Mouse (Mus musculus) urinary bladder, adult 2 months (tissue): Measurements from ENCODE around the gene Lep. TPM values are rescaled to one million over a fixed set of nuclear protein-coding genes. Genes with fewer than 3 reads are reported as not detected.

Experiments used
- DNase-seq: peaks from one replicate; pipeline ENCODE4 v3.0.0; 2022; ENCODE audit warnings: low spot score
- polyA plus RNA-seq: library from polyadenylated mRNA; depleted of rRNA; stranded (reverse); fragments of >200 nt; gene quantifications from 2 replicates; pipeline ENCODE4 v1.2.3, GENCODE M21; 2012

The Lep gene
- polyA plus RNA-seq, 1 experiment, result 4.8 TPM

DNA sequence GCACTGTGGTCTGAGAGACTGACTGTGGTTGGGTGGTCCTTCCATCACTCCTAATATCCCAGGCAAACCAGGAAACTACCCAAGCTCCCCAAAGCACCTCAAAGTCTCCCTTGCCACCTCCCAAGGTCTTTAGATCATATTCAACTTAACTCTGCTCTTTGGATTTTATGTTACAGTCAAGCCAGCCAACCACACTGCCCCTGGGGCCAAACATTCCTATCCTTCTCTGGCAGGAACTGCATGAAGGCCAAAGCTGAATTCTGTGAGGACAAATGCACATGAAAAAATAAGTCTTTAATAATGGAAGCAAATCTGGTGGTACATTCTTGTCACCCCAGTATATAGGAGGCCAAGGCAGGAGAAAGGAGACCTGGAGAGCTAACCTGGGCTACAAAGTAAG is 16.0 kb upstream of the Lep start:
- no peak for DNase-seq

DNA sequence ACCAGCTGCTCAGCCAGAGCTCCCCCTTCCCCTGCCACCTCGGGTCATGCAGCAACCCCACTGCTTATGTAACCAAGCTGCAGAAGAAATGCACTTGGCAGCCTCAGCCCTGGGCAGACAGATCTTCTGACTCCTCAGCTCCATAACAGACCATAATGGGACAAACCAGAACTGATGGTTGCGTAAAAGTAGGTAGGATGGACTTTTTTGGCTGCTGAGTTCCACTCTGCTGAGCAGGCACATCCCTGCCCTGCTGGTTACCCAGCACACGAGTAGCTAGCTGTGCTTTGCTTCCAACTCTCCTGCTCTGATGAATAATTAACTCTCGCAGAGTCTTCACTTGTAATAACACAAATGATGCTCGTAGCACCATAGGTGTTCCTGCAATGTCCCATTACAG is 10.1 kb upstream of the Lep start:
- DNase-seq, result no peak

DNA sequence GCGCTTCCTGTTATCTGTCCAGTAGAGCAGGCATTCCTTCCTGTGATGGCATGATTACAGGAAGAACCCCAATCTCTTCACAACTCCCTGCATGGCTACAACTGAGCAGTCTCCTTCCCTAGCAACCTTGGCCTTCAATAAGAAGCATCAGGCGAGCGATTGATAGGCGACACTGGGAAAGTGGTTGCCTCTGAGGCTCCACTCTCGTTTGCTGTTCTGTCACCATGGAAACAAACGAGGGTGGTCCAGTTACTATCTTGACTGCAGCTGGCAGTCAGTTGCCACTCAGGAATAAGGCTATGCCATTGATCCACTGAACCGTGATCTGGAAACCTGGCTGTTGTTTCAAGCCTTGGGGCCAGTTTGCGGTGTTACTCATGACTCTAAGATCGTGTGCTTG is 7.8 kb upstream of the Lep start:
- DNase-seq, result no peak

DNA sequence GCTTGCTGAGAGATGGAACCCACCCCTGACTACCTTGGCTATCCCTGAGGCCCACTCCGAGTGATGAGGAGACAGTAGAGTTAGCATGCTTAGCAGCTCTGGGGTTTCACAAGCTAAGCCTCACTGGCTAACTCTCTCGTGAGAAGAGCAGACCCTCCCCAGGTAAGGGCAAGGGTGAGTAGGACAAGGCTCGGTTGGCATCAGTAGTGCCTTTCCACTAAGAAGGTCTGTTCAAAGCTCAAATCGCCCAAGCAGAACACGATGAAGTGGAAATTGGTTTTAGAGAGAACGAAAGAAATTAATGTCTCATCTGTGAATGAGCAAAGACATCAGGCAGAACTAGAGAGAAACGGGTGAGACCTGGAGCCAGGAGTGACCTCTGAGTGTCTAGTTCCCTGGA is 6.8 kb upstream of the Lep start:
- no peak for DNase-seq

DNA sequence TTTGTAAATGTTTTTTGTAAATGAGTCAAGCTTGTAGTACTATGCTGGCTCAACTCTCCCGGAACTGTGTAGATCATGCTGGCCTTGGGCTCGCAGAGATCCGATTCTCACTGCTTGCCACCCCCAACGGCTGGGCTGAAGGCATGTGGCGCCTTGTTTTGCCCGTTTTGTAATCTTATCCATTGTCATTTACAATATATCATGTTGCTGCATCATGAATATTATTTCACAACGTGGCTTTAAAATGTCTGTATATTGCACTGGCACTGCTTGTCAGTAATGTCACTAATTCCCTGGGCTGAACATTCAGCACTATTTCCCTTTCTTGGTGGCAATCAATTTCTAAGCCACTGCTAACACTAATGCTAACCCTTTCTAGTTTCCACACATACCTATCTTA is 3.6 kb upstream of the Lep start:
- no peak for DNase-seq

DNA sequence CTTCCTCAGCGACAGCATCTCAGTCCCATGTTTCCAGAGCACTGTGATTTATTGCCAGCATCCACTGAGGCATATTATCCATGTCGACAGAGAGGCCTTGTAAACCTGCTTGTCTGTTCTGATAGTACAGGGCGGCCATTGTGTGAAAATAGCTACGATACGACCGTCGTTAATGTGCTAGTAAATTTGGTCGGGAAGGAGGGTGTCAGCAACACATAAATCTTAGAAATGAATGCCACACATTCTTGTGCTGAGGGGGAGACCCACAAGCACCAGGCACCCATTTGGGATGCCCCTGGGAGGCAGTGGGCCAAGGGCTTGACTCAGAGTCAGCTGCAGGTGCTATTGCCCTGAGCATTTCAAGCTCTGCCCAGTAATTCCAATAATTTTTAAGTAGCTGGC is 6.4 kb downstream of the Lep start:
- DNase-seq, result no peak

DNA sequence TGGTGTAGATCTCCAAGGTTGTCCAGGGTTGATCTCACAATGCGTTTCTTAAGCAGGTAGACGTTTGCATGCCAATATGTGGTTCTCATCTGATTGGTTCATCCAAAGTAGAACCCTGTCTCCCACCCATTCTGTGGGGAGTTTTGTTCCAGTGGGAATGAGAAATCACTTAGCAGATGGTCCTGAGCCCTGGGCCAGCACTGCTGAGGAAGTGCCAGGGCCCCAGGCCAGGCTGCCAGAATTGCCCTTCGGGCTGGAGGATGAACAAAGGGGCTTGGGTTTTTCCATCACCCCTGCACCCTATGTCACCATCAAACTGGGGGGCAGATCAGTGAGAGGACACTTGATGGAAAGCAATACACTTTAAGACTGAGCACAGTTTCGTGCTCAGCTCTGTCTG is 12.2 kb downstream of the Lep start:
- no peak for DNase-seq

DNA sequence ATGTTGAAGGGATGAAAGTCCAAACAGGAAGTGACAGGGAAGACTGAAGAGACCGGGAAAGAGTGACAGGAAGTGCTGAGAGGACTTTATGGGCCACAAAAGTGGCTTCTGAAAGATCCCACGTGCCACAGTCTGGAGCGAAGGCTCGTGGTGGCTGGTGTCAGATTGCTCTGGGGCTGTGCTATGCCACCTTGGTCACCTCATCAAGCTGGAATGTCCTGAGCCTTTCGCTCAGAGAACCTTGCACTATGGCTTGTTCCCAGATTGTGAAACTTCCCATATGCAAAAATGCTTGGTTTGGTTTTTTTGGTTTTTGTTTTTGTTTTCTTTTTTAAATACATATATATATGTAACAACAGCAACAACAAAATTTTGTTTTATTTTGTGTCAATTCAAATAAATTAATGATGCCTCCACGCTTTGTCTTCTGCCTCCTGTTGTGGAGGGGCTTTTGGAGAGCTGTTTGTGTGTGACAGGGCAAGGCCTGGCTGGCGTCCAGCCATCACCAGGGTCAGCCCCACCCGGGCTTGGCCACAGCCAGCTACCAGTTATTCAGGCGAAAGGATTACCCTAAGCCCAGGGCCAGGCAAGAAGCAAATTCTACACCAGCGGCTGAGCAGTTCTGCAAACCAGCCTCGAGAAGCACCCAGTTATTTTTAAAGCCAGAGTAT is 13.6 kb downstream of the Lep start:
- DNase-seq, result no peak

DNA sequence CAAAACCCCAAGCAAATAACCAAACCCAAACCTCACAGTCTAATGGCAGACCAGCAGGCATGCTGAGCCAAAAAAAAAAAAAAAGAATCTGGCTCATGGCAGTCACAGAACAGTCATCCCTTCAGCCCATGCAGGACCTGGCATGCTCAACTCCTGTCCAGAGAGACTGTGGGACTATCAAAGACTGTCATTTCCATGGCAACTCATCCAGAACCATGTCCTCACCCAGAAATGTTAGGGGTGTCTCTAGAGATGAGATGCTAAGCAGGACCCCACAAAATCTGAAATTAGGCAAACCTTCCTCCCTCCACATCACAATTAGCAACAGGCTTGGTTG is 14.1 kb downstream of the Lep start:
- no peak for DNase-seq

DNA sequence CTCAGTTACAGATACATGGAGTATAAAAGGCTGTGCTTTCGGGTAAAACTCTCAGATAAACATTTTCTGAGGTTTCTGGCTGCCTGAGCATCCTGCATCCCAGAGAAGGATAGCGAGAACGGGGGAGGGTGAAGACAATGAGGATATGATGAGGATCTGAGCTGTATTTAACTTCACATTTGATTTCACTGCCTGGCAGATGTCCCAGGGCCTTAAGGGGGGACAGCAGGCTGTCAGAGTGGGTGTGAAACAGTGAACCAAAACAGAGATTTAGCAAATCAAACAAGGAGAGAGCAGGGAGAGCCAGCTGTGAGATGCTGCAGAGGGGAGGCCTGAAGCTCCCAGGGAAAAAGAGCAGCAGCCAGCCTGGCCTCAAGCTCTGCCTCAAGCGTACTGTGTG is 19.3 kb downstream of the Lep start:
- DNase-seq, result no peak

DNA sequence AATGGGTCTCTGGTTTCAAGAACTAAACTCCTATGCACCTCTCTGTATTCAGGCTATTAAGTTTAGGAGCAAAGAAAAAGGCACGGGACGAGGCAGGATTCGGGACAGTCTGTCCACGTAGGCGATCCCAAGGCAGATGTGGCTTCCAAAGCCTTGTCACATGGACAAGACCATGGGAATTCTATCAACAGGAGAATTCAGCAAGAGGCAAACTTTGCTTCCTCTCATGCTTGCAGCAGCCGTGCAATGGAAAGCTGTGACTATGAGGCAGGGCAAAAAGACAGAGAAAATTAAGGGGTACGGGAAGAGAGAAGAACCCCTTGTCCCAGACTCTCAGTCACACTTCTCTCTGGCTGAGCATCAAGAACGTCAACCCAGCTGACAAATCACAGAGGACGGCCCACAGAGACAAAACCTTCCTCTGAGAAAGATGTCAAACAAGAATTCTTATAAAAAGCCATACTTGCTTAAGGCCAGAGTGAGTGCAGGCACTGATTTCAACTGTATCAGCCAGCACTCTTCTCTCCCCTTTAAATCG is 21.9 kb downstream of the Lep start:
- DNase-seq, result no peak

DNA sequence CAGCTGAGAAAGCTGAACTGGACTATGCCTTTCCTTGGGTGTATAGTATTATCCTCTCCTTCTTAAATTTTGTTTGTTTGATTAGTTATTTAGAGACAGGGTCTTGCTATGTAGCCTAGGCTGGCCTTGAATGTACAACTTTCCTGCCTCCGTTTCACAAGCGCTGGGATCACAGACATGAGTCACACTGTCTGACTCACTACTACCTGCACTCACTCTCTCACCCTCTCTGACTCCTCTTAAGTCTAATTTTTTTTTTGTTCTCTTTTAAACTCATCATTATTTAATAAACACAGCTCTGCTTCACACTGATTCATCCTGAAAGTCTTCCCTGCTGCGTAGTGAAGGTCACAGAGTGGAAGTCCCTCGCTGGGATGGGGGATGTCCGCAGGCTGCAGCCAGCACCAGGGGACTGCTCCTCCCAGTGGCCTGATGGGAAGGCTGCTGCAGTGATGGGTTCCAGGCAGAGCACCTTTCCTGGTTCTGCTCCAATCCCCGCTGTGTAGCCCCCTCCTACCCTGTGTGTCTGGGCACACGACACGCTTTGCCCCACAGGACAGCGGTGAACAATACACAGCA is 22.8 kb downstream of the Lep start:
- DNase-seq, result no peak

DNA sequence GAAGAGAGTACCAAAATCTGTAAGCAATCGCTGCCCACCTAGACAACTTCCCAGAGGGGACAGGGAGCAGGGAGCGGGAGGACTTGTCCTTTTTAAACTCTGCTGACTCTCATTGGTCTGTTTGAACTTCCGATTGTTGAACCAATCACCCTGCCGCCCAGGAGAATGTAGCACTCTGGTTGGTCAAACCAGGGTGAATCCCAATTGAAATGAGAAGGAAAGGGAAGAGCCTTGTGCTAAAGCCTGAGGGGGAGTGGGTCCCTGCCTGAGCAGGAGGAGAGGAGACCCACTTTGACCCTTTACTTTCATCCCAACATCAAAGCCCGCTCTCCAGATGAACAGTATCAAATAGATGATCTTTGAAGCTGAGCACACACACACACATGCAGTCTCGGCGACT is 24.4 kb downstream of the Lep start:
- DNase-seq, result no peak

DNA sequence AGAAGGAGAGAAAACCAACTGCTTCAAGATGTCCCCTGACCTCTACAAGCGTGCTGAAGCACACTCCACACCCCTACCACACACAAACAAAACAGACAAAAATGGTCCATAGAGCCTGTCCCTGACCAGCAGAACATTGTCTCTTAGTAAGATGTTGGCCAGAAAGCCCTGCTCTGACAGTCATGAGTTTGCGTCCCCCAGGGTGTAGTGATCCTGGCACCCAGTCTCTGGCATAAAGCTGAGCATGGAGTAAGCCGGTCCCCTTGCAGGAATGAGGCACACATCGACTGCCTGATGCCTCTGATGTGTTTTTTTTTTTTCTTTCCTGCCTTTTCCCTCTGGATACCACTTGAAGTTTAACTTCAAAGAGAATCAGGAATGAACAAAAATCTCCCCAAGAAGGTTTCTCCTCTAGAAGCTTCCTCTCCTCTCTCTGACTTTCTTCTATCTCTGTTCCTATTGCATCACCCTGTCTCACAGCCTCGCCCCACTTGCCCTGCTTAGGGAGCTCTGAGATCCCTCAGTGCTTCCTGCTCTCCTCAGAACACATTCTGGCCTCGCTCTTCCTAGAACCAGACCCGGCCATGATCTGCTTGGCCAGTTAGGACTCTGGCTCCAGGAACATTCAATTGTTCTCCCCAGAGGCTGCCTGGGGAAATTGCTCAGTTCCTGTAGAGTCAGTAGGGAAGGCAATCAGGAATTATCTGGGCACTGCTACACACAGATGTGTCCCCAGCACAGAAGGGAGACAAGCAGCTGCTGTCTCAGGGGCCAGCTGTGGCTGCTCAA is 28.1 kb downstream of the Lep start:
- no peak for DNase-seq

DNA sequence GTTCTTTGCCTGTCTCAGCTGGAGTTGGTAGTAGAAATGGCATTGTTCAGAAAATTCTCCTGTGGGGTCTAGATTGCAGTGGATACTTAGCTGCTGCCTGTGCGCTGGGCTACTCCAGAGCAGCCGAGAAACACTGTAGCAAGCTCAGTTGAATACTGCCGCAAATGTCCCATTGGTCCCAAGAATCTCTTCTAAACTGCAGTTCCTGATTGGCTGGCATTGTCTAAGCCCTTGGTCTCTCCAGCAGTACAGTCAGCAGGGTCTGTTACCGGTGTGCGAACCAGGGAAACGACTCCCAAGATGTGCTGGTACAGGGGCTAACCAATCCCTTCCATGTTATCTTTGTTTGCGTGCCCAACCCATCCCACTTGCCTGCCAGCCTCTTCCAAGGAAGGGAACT is 32.2 kb downstream of the Lep start:
- DNase-seq, result no peak

DNA sequence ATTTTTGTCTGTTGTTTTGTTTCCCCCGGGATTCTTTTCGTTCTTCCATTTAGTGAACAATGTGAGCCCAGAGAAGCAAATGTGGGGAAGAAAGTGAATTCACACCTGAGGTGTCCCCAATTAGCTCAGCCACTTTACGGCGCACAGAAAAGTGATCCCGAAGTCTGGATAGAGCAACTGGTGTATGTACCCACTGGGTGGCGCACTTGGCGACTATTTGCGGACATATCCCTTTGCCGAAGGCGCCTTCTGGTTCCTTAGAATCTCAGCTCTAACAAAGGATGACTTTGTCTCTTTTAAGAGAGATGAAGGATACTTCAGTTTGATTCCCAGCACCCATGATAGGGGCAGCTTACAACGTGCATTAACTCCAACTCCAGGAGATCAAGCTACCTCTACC is 32.9 kb downstream of the Lep start:
- DNase-seq, result no peak

DNA sequence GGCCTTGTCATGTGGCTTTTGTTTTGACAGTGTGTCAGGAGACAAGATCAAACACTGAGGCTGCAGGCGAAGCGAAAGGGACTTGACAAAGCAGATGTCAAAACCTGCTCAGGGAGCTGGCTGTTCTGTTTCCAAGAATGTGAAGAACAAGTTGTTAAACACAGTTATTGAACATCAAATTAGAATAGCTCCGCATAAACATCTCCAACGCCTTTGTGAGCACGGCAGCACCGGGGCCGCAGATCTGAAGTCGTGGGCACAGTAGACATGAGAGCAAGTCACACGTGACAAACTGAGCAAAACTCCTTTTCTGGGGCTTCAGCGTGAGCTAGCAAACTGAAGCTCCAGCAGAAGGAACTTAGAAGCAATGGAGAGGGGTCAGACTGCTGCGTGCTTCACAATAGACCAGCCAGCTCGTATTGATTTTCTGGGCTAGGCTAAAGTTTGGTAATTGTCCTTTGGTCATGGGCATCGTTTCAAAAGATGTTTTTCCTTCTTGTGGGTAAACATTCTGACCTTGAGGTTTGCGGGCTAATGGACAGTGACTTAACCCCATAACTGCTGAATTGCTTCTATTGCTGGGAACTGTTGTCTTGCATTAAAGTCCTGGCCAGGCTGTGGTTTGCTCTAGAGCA is 39.6 kb downstream of the Lep start:
- DNase-seq, result no peak

DNA sequence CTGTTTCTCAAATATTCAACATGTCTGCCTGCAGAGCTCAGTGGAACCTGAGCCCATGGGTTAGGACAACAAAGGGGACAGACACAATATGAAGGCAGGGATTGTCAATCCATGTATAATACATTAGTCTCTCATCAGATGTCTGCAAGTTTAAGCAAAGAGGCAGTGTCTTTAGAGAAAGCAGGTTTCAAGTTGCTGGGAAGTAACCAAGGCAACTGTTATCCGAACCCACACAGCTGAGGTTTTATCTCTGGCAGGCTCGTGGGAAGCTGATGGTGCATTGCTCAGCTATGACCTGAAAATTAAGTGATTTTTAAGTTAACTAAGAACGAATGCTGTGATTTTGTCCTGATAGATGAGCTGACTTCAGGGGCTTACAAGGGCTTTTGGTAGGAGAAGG is 40.4 kb downstream of the Lep start:
- DNase-seq, result no peak

DNA sequence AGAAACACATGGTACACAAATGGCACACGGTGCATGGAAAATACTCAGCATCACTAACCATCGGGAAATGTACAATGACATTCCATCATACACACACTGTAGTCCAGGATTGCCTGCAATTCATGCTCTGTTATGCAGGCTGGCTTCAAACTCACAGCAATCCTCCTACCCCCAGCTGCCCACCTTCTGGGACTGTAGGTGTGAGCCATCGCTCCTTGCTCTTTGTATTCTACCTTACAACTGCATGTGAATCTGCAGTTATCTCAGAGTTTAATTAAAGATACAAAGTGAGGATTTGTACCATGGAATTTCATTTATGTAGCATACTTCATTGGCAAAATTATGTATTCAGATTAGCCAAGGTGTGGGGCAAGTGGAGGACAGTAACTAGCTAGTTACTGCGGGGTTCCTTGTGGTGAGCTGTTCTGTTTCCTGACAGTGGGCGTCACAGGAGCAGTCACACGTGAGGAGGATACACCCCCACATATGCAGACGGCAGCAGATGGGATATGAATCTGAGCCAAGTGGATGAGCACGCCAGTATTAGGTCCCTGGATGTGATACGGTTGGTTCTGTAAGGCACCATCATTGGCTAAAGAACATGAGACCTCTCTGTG is 41.3 kb downstream of the Lep start:
- no peak for DNase-seq

DNA sequence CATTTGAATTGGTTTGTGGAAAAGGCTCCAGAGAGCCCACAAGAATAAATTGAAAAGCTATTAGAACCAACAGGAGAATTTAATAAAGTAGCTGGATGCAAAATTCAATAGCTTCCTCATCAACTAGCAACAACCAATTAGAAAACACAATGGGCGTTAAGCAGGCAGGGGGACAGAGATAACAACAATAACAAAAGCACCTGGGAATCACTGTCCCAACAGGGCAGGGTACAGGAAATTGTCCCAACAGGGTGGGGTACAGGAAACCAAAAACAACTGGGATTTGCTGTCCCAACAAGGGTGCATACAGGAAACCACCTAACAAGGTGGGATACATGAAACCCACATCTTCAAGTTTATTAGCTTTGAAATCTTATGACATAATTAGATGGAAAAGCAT is 48.4 kb downstream of the Lep start:
- DNase-seq, result no peak

DNA sequence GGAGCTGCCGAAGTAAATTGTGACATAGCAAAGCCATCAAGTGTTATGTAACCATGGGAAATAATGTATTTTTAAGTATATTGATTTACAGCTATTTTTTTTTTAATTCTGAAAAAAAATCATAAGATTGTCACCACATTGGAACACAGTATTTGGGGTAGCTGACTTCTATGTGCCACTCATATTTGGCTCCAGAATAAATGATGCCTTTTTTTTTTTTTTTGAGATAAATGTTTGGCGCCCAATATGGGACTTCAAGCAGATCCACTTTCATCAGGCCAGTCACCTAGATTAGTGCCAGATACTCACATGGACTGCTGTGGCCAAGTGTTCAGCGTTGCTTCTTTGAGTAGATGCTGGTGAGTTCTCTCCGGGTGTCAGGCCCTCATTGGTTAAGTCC is 51.5 kb downstream of the Lep start:
- no peak for DNase-seq

DNA sequence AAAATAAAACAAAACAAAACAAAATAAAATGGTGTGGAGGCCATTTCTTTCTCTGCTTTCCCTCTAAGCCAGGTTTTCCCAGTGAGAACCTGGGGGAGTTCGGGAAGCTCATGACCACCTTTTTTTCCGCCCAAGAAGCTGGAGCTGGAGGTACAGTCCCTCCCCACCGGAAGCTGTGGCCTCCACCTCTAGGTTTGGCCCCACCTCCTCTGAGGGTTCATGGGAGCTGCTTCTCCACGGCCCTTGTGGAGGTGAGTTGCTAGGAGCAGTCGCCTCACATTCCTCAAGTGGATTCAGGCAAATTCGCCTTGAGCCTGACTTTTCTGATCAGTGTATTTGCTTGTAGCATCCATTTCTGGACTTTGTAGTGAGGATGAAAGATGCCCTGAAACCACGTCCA is 55.7 kb downstream of the Lep start:
- no peak for DNase-seq
